Mouse (Mus musculus) embryonic fibroblast, embryonic 13.5 days (primary cell): ENCODE data around the gene Psrc1.

ENCODE experiments used
- CTCF ChIP-seq: IDR thresholded peaks from 2 replicates; pipeline ENCODE4 v1.5.1; 2011; ENCODE audit warnings: mild to moderate bottlenecking, control low read depth, low read length, moderate library complexity, borderline replicate concordance; ENCODE audit not compliant: insufficient read depth
- POLR2A ChIP-seq: IDR thresholded peaks from 2 replicates; pipeline ENCODE4 v1.6.1; 2011; ENCODE audit warnings: low read depth, mild to moderate bottlenecking, control low read depth, low read length, moderate library complexity

DNA sequence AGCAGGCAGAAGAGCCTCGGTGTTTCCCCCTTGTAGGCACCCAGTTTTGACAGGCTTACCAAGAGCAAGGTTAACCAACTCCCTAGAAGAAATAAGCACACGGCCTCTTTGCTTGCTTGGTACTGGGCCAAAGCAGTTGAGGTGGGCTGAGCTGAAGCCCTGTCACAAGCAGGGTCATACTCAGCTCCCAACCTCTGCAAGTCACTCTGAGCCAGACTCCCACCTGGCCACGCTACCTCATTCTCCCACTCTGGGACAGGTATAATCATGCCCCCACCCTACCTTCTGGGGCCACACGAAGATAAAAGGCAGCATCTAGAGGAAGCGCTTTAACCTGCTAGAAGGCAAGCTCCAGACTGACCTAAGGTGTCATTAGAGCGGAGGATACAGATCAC is 42.0 kb downstream of the Psrc1 start:
- no peak for TF ChIP-seq CTCF
- TF ChIP-seq POLR2A, result no peak
